Mouse (Mus musculus): ENCODE data around the gene Ntng1.

- no peak for TF ChIP-seq POLR2A (IDR thresholded peaks at IDR 0.05; ENCODE audit: extremely low read depth, insufficient read depth, low read length)
- TF ChIP-seq CTCF (IDR thresholded peaks at IDR 0.05; ENCODE audit: extremely low read depth, insufficient read depth, low read length) = no peak
Measured at GRCm38 (mm10) chr3:109871986-109872385, 271.8 kb downstream of the Ntng1 start.

Data from cortical plate, adult 2 months (tissue).